Mouse (Mus musculus): ENCODE data around the gene Nkx2-9. TPM values are rescaled to one million over a fixed set of nuclear protein-coding genes. Genes with fewer than 3 reads are reported as not detected.

The Nkx2-9 gene
- polyA plus RNA-seq, 1 experiment from 2014 or later = not detected

- no peaks in the 10 kb centered on the region for H3K4me1 ChIP-seq
- no peak overlapping the region for H3K9ac ChIP-seq
- H3K4me2 ChIP-seq = no peak overlapping the region
- no peaks in the 10 kb centered on the region; the same call in 1 of the 2 replicates for H3K27me3 ChIP-seq (replicated peaks)
- H3K9me3 ChIP-seq (replicated peaks) = no peaks in the 10 kb centered on the region
- ATAC-seq = no peak
- 5% methylated on average over 4 of the region's 4 CpGs for WGBS (ENCODE audit: insufficient replicate concordance)
- no peak overlapping the region for H3K27ac ChIP-seq
- no peaks in the 10 kb centered on the region for H3K36me3 ChIP-seq
- no peak overlapping the region for H3K4me3 ChIP-seq
Measured at GRCm38 (mm10) chr12:56591722-56592121, 21.4 kb downstream of the Nkx2-9 start.

DNA sequence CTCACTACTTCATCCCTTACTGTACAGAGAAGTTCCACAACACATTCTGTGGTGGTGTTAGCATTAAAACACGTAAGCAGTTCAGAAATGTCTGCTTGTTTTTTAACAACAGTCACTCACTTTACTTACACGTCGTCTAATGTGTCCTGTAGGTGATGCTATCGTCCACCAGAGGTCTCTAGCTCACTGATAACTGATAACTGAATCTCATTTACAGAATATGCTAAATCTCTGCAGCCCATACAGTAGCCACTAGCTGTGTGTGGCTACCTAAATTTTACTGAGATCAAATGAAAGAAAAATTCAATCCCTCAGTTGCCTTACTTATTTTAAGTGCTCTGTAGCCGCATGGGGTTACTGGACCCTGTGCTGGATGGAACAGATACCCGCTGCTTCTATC is 25.3 kb downstream of the Nkx2-9 start:
- no peak overlapping the region for H3K27ac ChIP-seq
- no peak for ATAC-seq
- 30% methylated on average over 6 of the region's 6 CpGs for WGBS (ENCODE audit: insufficient replicate concordance)
- no peaks in the 10 kb centered on the region for H3K9me3 ChIP-seq (replicated peaks)
- H3K4me3 ChIP-seq = no peak overlapping the region
- no peaks in the 10 kb centered on the region; the same call in 1 of the 2 replicates for H3K27me3 ChIP-seq (replicated peaks)
- no peak overlapping the region for H3K4me2 ChIP-seq
- no peak overlapping the region for H3K9ac ChIP-seq
- H3K4me1 ChIP-seq = no peaks in the 10 kb centered on the region
- H3K36me3 ChIP-seq = no peaks in the 10 kb centered on the region

Other genes starting within 250 kb of the Nkx2-9 start
- not detected in 2 replicates for gene Nkx2-1, start 76.4 kb downstream of the Nkx2-9 start, polyA plus RNA-seq (2016; fragmentation: Nextera tagmentation; extraction: Ambion mirVana)
- gene Pax9, start 78.5 kb upstream of the Nkx2-9 start, polyA plus RNA-seq (2016; fragmentation: Nextera tagmentation; extraction: Ambion mirVana) = 0.26 and 0.32 TPM in 2 replicates